Mouse (Mus musculus) 3T3-L1 (cell line): ENCODE measurements around the gene Dlg2.

Experiments used
- DNase-seq: peaks from one replicate; pipeline ENCODE4 v3.0.0-alpha.2; 2015; ENCODE audit warnings: low read depth, low spot score

The Dlg2 gene

DNA sequence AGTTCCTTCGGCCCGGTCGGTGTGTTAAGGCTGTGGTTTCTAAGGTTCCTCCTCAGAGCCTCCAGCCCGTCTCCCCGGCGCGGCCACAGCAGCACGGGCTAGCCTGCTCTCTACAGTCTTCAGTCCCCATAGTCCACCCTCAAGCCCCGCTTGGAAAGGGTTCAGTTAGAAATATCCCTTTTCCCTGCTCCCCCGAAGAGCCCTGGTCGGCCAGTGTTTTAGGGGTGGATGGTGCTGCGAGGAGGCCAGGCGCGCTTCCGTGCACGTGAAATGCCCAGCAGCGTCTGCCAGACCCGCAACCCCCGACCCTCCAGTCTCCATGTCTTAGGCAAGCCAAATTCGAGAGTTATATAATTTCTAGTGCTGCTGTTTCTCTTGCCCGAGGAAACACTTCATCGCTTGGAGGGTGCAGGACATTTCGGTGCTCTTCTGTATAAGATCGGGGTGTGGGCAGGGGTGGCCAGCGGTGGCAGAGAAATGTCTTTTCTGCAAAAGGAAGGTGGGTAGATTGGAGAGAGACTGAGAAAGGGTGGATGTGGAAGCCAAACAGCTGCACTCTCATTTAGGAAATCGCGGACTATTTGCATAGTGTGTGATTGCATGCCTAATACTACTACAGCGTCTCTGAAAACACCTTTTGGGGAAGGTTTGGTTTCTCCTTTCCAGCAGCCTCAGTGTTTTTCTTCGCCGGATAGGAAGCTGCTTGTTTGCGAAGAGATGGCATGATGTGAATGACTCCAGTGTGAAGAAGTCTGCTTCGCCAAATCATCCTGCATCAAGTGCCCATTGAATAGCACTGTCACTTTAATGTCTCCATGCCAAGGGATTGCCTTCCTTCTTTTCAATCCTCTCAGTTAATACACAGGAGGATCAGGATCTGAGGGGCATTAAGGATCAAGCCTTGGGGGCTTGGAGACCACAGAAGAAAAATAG is at the start of gene Dlg2:
Gene Dlg2 (plus strand): TSS at position 360 of the 933 bp plus-strand sequence.
- DNase-seq: no peak

DNA sequence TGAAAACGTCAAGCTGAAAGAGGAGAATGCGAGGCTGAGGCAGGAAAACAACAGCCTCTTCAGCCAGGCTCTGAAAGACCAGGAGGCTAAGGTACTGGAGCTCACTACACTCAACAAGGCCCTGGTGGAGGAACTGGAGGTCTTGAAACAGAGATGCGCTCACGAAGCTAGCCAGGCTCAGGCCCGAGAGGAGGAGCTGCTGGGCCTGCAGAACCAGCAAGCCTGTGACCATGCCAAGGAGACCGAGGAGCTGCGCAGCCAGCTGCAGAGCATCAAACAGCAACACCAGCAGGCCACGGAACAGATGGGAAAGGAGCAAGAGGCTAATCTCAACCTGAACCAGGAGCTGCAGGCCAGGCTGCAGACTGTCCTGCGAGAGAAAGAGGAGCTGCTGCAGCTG is 49.5 kb upstream of the Dlg2 start:
- no peak for DNase-seq

GRCm38 (mm10) chr7:90432221-90432620 is 44.3 kb upstream of the Dlg2 start:
- no peak for DNase-seq

DNA sequence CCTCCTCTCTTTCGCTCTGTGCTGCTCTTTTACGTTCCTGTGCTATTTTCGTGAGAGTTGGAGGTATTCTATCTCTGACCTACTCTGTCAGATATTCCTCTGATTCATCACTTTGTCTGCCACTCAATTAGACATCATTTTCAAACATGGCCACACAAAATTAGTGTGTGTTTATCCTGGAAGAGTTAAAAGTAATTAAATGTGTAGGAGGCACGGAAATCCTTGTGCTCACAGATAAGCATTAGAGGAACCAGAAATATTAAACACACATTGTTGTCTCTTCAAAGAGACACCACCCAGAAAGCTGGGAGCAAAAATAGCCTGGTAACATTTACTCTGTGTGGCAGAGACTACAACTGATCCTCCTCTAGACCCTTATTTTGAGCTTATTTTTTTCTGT is 36.4 kb upstream of the Dlg2 start:
- no peak for DNase-seq

- peak; percentile 17 for DNase-seq
These were observed 34.4 kb upstream of the Dlg2 start for GRCm38 (mm10) chr7:90442070-90442469.

GRCm38 (mm10) chr7:90442518-90443080 is 33.9 kb upstream of the Dlg2 start, which contains the start of gene Crebzf:
Crebzf (plus strand) TSS chr7:90442729.
- peak; percentile 98 for DNase-seq

GRCm38 (mm10) chr7:90443101-90444091 is 33.1 kb upstream of the Dlg2 start:
- DNase-seq: peak; percentile 53

DNA sequence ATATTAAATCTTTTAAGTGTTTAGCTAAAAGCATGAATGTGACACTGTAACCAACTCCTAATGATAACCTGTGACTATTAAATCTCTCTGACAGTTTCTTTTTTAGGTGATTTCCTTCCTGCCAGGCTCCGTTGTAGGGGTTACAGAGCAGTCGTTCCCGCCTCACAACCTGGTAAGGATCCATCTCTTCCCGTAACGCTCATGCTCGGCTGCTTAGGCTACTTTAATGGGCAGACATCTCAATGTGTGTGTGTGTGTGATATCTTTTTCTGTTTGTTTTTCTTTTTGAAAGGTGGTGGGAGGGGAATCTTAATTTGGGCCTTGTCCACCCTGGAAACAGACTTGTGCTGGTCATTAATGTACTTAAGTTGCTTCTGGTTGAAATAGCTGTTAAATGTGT is 32.3 kb upstream of the Dlg2 start:
- DNase-seq: peak; percentile 42

- peak; percentile 45 for DNase-seq
These were observed 20.2 kb upstream of the Dlg2 start for GRCm38 (mm10) chr7:90456149-90456844.

- peak; percentile 96 for DNase-seq
These were observed 19.5 kb upstream of the Dlg2 start, which contains the start of gene Tmem126a for GRCm38 (mm10) chr7:90456845-90457468. Tmem126a (minus strand) TSS chr7:90457229.

DNA sequence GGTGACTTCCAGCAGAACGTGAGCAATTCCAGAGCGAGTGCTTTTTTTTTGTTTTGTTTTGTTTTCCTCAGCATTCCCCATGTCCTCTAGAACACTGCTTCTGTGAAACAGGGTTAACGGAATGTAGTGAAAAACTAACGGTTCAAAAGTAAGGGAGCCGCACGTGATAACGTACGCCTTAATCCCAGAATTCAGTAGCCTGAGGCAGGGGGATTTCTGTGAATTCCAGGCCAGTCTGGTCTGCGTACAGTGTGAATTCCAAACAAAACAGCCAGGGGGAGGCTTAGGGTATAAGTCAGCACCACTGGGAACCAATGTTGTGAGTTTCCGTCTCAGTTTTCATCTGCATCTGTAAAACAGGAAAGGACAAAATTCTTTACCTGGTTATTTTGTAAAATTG is 19.0 kb upstream of the Dlg2 start:
- DNase-seq: peak; percentile 68

- DNase-seq: peak; percentile 16
These were observed 16.1 kb upstream of the Dlg2 start for GRCm38 (mm10) chr7:90460330-90460729.

DNA sequence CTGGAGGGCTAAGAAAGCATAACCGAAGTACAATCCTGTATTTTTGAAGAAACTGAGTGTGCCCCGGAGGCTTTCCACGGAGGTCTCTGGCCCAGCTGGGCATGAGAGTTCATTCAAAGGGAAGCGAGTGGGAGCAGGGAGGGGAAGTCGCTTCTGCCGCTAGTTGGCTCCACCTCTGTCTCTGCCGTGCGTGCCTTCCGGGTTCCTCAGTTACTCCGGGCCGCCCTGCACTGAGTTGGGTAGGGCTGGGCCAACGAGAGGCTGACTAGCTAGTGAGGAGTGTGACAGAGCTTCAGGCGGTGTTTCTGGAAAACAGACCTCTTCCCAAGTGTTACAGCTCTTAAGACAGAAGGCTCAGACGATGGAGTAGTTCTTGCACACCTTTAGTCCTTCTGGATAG is 15.5 kb upstream of the Dlg2 start:
- DNase-seq: no peak

GRCm38 (mm10) chr7:90461441-90461840 is 15.0 kb upstream of the Dlg2 start:
- DNase-seq: no peak

GRCm38 (mm10) chr7:90473511-90473910 is 3.0 kb upstream of the Dlg2 start:
- DNase-seq: no peak

GRCm38 (mm10) chr7:90475793-90476312 is 619 bp upstream of the Dlg2 start, which contains the start of gene Tmem126b:
Tmem126b (minus strand) TSS chr7:90476001.
- DNase-seq: peak; percentile 96

- no peak for DNase-seq
These were observed 6.1 kb downstream of the Dlg2 start for GRCm38 (mm10) chr7:90482607-90483006.

- peak; percentile 32 for DNase-seq
These were observed 31.7 kb downstream of the Dlg2 start for GRCm38 (mm10) chr7:90508124-90508523.

- peak; percentile 39 for DNase-seq
These were observed 35.8 kb downstream of the Dlg2 start for GRCm38 (mm10) chr7:90512293-90512692.
